Mouse (Mus musculus) lung, postnatal 0 days (tissue): ENCODE measurements around the gene Gm20838. TPM values are rescaled to one million over a fixed set of nuclear protein-coding genes. Genes with fewer than 3 reads are reported as not detected.
"Not testable (repeated sequence)": the region's sequence is repeated elsewhere in the genome, so short reads cannot be mapped to it uniquely, and the experiment has no call there.

Experiments
- ATAC-seq: fragments of 200-750 bp; cut with Nextera tagmentation; 2 replicates; pipeline ENCODE4 v1.8.0; 2017; ENCODE audit warnings: moderate library complexity
- DNase-seq: peaks from one replicate; pipeline ENCODE4 v3.0.0-alpha.2; 2016; ENCODE audit warnings: low spot score
- H3K27ac ChIP-seq: fragments of 300-500 bp; sonication (generic); 2 replicates; pipeline ENCODE4 v1.5.1; 2014; ENCODE audit warnings: antibody characterized with exemption, mild to moderate bottlenecking, low read length, mixed read lengths
- H3K27me3 ChIP-seq: fragments of 300-500 bp; sonication (generic); replicated peaks from 2 replicates; pipeline ENCODE4 v1.6.1; 2014; ENCODE audit warnings: low read length, mixed read lengths; ENCODE audit not compliant: insufficient read depth
- H3K36me3 ChIP-seq: fragments of 300-500 bp; sonication (generic); 2 replicates; pipeline ENCODE4 v1.6.1; 2014; ENCODE audit warnings: low read length, mixed read lengths; ENCODE audit not compliant: insufficient read depth
- H3K4me1 ChIP-seq: fragments of 300-500 bp; sonication (generic); 2 replicates; pipeline ENCODE4 v1.6.1; 2014; ENCODE audit warnings: antibody characterized with exemption, low read depth, low read length, mixed read lengths; ENCODE audit not compliant: insufficient read depth
- H3K4me2 ChIP-seq: fragments of 300-500 bp; sonication (generic); replicated peaks from 2 replicates; pipeline ENCODE4 v1.6.1; 2014; ENCODE audit warnings: low read depth, mild to moderate bottlenecking, low read length, moderate library complexity, mixed read lengths
- H3K4me3 ChIP-seq: fragments of 300-500 bp; sonication (generic); 2 replicates; pipeline ENCODE4 v1.5.1; 2014; ENCODE audit warnings: low read depth, low read length
- H3K9ac ChIP-seq: fragments of 300-500 bp; sonication (generic); replicated peaks from 2 replicates; pipeline ENCODE4 v1.6.1; 2014; ENCODE audit warnings: low read depth, mild to moderate bottlenecking
- H3K9me3 ChIP-seq: fragments of 300-500 bp; sonication (generic); 2 replicates; pipeline ENCODE4 v1.6.1; 2016; ENCODE audit warnings: low read length, mixed read lengths
- WGBS: fragments of 180-500 bp; shearing (Covaris S2); extraction: QIAGEN DNeasy Blood & Tissue Kit; methylation state at CpG from one replicate; pipeline ENCODE4 v1.1.7; 2014; 5-methylcytosine and 5-hydroxymethylcytosine counted together
- polyA plus RNA-seq: library from polyadenylated mRNA; unstranded; fragments of >200 nt; fragmentation: Nextera tagmentation; extraction: Ambion mirVana; gene quantifications from 2 replicates; pipeline ENCODE4 v1.2.1, GENCODE M21; 2015

Gm20838 gene
- not detected in 2 replicates for polyA plus RNA-seq

GRCm38 (mm10) chrY:33543064-33543463 is at the start of gene Gm20838:
Gene Gm20838 (minus strand): TSS chrY:33543164.
- not testable (repeated sequence) for ATAC-seq, DNase-seq, H3K9ac ChIP-seq, H3K9me3 ChIP-seq, H3K36me3 ChIP-seq, H3K27me3 ChIP-seq, H3K4me3 ChIP-seq, H3K4me1 ChIP-seq, H3K27ac ChIP-seq, H3K4me2 ChIP-seq
- no CpG with 5 or more reads among the region's 8 CpGs for WGBS
